Mouse (Mus musculus) testis, adult 2 months (tissue): ENCODE data around the gene Cep131. TPM values are rescaled to one million over a fixed set of nuclear protein-coding genes. Genes with fewer than 3 reads are reported as not detected.

ENCODE experiments used
- H3K27ac ChIP-seq: fragments of 200-500 bp; 2 replicates; pipeline ENCODE4 v1.5.1; 2012; ENCODE audit warnings: low read depth, low read length; ENCODE audit not compliant: control insufficient read depth, insufficient read depth
- H3K27me3 ChIP-seq: fragments of 200-500 bp; 2 replicates; pipeline ENCODE4 v1.6.1; 2012; ENCODE audit warnings: mild to moderate bottlenecking, low read length, moderate library complexity; ENCODE audit not compliant: control insufficient read depth, insufficient read depth
- H3K36me3 ChIP-seq: fragments of 200-500 bp; 2 replicates; pipeline ENCODE4 v1.6.1; 2012; ENCODE audit warnings: mild to moderate bottlenecking, low read length; ENCODE audit not compliant: control insufficient read depth, insufficient read depth
- H3K4me1 ChIP-seq: fragments of 200-500 bp; 2 replicates; pipeline ENCODE4 v1.6.1; 2012; ENCODE audit warnings: low read length; ENCODE audit not compliant: control insufficient read depth, insufficient read depth
- H3K4me3 ChIP-seq: fragments of 200-500 bp; 2 replicates; pipeline ENCODE4 v1.5.1; 2012; ENCODE audit warnings: low read depth, mild to moderate bottlenecking, low read length, moderate library complexity, mixed read lengths; ENCODE audit not compliant: control insufficient read depth
- CTCF ChIP-seq: fragments of 200-500 bp; IDR thresholded peaks from 2 replicates; pipeline ENCODE4 v1.5.1; 2012; ENCODE audit warnings: low read depth, mild to moderate bottlenecking, inconsistent platforms, low read length, moderate library complexity; ENCODE audit not compliant: control insufficient read depth, insufficient read depth, insufficient replicate concordance
- POLR2A ChIP-seq: fragments of 200-500 bp; IDR thresholded peaks from 2 replicates; pipeline ENCODE4 v1.6.1; 2012; ENCODE audit warnings: low read depth, mild to moderate bottlenecking, inconsistent platforms, low read length, moderate library complexity; ENCODE audit not compliant: control insufficient read depth
- polyA plus RNA-seq: library from polyadenylated mRNA; depleted of rRNA; stranded (reverse); fragments of >200 nt; gene quantifications from 2 replicates; pipeline ENCODE4 v1.2.3, GENCODE M21; 2012

The Cep131 gene
- polyA plus RNA-seq, 1 experiment = 41.3 TPM

DNA sequence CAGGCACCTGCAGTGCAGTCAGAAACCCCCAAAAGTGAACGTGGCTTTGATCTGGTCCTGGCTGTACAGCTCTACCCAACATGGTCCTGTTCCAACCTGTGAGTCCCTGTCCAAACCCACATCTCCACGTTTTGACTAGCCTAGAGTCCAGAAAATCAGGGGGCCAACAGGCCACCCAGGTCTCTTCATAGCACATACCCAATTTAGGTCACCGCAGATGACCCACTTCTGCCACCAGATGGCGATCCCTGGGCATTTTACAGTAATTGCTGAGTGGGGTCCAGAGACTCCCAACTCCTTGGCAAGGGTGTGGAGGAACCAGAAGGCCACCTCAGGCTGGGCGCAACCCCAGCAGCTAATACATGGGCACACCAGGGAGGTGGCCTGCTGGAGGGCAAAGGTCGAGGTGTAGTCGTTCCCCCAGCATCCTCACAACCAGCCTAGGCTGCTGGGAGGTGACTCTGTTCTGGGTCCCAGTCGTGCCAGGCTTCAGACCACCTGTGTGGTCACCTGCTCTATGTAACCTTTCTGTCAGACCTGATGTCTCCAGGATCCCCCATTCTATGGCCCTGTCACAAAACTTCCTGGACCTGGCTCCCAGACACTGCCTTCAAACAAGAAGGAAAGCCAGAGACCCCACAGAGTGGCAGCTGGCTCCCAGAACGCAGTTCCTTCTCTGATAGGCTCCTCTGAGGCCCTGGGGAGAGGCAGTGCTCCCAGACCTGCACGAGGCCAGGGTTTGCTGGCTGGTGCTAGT lies 56.3 kb downstream of the Cep131 start:
- TF ChIP-seq CTCF = peak; percentile 44; the same call in 1 of the 2 replicates
- no peak for TF ChIP-seq POLR2A
- no peaks in the 10 kb centered on the region for H3K4me1 ChIP-seq
- H3K36me3 ChIP-seq = no peaks in the 10 kb centered on the region
- H3K27ac ChIP-seq = no peak overlapping the region
- no peak overlapping the region for H3K4me3 ChIP-seq
- no peaks in the 10 kb centered on the region for H3K27me3 ChIP-seq

DNA sequence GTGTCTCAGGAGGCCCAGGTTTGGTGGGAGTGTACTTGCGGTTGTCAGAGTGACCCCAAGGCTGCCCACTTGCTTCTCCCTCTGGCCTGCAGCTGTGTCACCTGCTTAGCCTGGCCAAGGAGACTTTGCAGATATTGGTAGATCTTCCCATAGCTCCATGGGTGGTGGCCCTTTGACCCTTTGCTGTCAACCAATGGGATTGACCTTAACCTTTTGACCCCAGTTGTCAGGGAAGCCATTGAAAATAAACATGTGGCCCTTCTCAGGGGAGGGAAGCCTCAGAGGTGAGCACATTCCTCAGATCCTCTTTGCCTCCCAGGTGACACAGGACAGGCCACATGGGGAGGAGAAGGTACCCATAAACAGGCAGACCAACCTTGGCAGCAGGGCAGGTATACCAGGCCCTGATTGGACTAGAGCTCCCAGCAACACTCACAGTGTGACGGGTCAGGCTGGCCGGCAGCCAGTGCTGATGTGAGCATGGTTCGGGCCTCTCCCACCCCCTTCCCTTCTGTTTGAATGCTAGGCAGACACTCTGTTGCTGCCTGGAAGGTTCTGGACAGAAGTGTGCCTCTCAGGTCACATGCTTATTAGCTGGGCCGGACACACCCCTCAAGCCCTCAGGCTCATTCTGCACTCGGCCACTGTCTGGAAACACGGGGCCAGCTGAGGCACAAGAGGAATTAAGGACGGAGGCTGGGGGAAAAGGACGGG lies 57.0 kb downstream of the Cep131 start:
- Histone ChIP-seq H3K4me1 (no peaks in the 10 kb centered on the region), H3K36me3 (no peaks in the 10 kb centered on the region), H3K4me3 (no peak overlapping the region), H3K27me3 (no peaks in the 10 kb centered on the region), H3K27ac (no peak overlapping the region)
- no peak for TF ChIP-seq CTCF
- no peak for TF ChIP-seq POLR2A

GRCm38 (mm10) chr11:120028319-120029092 lies 58.1 kb downstream of the Cep131 start:
- Histone ChIP-seq H3K4me1 (no peaks in the 10 kb centered on the region), H3K4me3 (no peak overlapping the region), H3K27ac (no peak overlapping the region), H3K36me3 (no peaks in the 10 kb centered on the region), H3K27me3 (no peaks in the 10 kb centered on the region)
- TF ChIP-seq POLR2A (no peak), CTCF (no peak)

DNA sequence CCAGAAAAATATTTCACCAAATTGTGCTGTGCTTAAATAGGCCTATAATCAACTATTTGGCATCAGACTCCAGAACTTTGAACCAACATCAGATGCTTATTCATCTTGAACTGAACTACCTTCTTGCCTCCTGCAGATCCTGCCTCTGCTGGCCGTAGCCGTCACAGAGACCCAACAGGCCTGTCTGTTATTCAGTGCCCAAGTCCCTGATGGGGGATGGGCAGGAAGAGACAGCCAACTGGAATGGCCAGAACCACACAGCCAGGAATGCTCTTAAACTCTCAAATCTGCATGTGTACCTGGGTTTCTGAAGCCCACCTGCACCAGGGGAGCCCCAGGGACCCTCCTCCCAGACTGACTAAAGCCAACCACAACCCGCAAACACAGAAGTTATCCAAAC lies 59.7 kb downstream of the Cep131 start:
- TF ChIP-seq CTCF = no peak
- TF ChIP-seq POLR2A = no peak
- no peaks in the 10 kb centered on the region for H3K4me1 ChIP-seq
- H3K4me3 ChIP-seq = no peak overlapping the region
- no peaks in the 10 kb centered on the region for H3K27me3 ChIP-seq
- H3K36me3 ChIP-seq = no peaks in the 10 kb centered on the region
- H3K27ac ChIP-seq = no peak overlapping the region

- Histone ChIP-seq H3K4me1 (no peaks in the 10 kb centered on the region), H3K36me3 (no peaks in the 10 kb centered on the region), H3K4me3 (no peak overlapping the region), H3K27ac (no peak overlapping the region), H3K27me3 (no peaks in the 10 kb centered on the region)
- TF ChIP-seq CTCF (no peak), POLR2A (no peak)
Measured at GRCm38 (mm10) chr11:120022841-120023240, 63.8 kb downstream of the Cep131 start.

- Histone ChIP-seq H3K4me1 (no peaks in the 10 kb centered on the region), H3K27me3 (no peaks in the 10 kb centered on the region), H3K27ac (no peak overlapping the region), H3K36me3 (no peaks in the 10 kb centered on the region), H3K4me3 (no peak overlapping the region)
- no peak for TF ChIP-seq POLR2A
- no peak for TF ChIP-seq CTCF
Measured at GRCm38 (mm10) chr11:120022216-120022615, 64.4 kb downstream of the Cep131 start.

DNA sequence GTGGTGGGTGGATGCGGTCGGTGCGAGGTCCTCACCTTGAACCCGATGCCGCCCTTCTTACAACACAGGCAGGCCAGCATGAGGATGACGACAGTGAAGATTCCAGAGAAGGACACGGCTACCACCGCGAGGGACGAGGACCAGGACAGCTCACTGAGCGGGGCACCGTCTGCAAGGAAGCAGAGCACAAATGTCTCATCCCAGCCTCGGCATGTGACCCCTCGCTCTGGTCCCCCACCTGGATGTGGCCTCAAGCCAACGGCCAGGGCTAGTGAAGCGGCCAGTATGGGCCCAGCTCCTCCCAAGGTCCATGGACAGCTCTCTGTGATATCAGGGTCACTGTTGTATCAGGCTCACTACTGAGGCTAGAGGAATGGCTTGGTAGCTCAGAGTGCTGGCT lies 65.3 kb downstream of the Cep131 start:
- no peak for TF ChIP-seq POLR2A
- no peak overlapping the region for H3K4me3 ChIP-seq
- no peak overlapping the region for H3K27ac ChIP-seq
- no peaks in the 10 kb centered on the region for H3K4me1 ChIP-seq
- no peaks in the 10 kb centered on the region for H3K36me3 ChIP-seq
- no peaks in the 10 kb centered on the region for H3K27me3 ChIP-seq
